Mouse (Mus musculus) mouse embryonic stem cell (cell line): ENCODE measurements at regions not wholly inside any gene's neighbourhood (a gene's known extent, or its start where the extent isn't known, plus 50 kb on each side); places are given as distances from the start of the nearest gene placed in this dataset.

ENCODE experiments used
- in situ Hi-C, 2 experiments: fragments of 300-500 bp; cut with MboI; formaldehyde crosslinking; loops; 1 replicate in 1 of 2; 3 replicates in 1 of 2; pipeline ENCODE4 v1.14.3; 2019 to 2020; ENCODE audit warnings: low sequenced_read_pairs in 2 of 2, low pct_unique_long_range_greater_than_20kb in 1 of 2, mixed read lengths in 1 of 2; ENCODE audit not compliant: unreplicated experiment in 1 of 2

DNA sequence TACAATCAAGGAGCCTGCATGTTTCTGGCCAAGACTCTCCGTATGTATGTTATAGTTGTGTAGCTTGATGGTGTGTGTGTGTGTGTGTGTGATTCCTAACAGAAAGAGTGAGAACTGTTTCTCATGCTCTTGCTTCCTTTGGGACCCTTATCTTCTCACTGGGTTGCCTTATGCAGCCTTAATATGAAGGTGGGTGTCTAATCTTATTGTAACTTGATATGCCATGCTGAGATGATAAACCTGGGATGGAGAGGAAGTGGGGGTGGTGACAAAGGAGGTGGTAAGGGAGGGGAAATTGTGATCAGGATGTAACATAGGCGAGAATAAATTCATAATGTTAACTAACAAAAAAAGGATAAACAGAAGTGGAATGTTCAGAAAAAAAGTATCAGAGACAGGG lies 791.3 kb downstream of the Kcnj2 start:
- in situ Hi-C loops, result no loop called here

DNA sequence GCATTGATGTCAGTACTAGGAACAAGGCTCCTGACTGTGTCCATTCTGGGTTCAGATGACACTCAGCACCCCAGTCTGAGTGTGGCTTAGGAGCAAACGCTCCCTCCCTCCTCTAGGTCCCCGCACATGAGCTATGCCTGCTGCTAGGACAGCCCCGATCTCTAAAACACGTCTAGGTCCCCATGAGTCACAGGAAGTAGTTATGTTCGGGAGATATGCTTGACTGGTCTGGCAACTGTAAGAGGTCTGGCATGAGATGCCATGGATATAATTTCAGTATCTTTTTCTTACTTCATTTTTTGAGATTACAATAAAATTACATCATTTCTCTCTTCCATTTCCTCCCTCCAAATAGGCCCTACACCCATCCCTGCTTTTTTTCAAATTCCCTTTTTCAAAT lies 792.1 kb downstream of the Kcnj2 start:
- in situ Hi-C loops, result no loop called here

DNA sequence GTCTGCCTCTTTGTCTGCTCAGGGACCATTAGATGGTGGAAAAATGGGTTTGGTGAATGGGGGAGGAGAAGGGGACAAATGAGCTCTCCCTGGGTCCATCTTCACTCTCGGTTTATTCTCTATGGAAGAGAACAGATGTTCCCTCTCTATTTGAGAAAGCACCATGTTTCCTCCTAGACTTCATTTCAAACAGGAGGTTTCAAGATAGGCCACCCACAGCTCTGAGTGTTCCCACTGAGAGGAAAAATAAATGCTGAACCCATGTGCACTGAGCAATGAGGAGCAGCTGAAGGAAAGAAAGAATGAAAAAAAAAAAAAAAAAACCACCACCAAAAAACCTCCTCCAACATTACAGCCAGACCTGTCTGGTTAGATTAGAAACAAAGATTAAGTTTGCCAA lies 799.2 kb downstream of the Kcnj2 start:
- in situ Hi-C loops, result no loop called here

DNA sequence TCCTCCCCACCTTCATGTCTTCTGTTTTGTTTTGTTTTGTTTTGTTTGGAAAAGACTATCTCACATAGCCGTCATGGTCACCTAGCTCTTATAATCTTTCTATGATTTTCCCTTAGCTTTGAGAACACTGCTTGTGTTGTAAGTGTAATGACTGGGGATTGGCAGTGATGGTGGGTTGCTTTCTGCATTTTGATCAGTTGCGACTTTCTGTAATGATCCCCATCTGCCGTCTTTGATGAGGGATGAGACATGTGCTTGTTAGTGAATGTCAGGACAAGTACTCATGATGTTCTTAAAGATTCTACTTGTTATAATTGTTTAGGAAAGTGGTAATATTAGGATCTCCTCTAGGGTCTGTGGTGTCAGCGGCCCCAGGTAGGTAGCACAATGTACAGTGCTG lies 809.4 kb downstream of the Kcnj2 start:
- in situ Hi-C loops, result no loop called here

DNA sequence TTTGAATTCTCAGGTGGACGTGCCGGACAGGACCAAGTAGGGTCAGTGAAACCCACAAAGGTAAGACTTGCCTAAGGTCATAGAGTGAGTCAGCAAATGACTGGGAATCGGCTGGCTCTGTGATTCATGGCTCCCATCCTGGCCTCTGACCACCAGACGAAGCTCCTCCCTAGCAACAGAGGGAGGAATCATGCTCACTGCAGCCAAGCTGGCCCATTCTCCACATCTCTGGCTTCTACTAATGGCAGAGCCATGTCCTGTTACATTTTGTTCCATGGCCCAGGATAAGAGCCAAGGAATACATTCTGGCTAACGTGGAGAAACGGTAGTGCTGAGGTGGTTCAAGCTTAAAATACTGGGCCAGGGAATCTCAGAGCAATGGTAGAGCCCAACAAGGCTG lies 814.2 kb downstream of the Kcnj2 start:
- in situ Hi-C loops, result no loop called here

DNA sequence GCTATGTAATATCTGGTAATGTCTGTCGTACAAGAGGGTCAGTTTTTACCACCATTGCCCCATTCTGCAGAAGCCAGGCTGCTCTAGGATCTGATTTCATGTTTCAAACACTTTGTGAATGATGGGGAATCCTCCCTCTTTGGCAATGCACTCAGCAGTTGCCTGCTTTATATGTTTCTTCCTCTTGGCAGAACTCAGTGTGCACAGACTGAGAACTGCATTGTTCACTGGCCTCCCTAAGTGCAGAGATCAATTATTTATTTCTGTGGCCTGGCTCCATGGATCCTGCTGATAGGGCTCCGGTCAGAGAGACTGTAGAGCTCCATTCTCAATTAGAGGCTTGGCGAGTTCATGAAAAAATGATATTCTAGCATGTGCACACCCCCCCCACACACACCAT lies 824.1 kb downstream of the Kcnj2 start:
- in situ Hi-C loops, result no loop called here

DNA sequence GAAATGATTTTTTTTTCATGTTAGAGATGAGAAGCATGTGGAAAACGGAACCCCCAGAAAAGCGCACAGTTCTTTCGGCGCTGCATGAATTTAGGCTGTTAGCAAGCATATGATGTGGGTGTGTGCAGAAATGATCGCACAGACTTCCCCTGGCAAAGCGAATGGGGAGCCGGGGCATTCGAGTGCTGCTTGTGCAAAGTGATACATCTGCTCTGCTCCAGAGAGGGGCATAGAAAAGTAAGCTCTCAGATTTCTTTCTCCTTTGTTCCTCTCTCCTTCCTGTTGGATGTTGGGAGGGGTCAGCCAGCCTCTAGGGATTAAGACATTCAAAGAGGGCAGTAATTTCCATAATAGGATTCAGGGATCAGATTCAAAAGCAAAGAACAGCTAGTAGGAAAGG lies 827.9 kb downstream of the Kcnj2 start:
- in situ Hi-C loops, result no loop called here

DNA sequence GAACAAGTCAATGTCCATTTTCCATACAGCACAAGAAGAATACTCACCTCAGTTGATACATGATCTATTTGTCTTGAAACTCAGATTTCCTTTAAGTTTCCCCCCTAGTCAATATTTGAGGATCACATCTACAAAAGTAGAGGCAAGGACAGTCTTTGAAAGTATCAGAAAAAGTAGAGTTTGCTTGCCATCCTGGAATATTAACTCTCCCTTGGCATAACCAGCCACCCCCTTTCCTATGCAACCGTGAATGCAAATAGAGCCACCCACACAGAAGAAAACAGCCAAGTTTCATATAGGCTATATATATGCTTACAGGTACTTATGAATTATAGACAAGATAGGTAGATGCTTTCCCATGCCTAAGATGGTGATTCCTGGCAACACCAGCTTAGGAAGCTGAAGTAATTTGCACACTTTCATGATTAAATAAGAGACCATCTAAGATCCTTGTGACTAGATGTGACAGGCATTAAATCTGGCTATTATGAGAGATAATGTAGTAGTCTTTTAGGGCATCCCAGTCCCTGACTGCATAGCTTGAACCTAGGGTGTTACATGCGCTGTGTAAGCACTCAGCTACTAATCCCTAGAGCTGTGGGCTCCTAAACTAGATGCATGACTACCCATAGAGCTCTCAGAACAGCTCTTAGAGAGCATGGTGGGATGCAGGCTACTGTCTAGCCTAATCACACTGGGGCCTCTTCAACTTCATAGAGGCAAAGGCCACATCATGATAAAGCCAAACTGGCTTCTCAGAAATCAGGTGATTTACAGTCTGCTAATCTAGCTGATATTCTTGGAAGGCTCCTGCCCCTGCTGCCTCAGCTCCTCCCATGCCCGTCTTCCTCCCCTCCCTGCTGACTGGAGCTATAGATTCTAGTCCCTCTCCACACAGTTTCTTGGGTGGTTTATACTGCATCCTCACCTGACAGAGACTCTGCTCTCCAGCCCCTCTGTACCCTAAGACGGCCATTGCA lies 829.5 kb downstream of the Kcnj2 start:
- in situ Hi-C loops, result no loop called here

DNA sequence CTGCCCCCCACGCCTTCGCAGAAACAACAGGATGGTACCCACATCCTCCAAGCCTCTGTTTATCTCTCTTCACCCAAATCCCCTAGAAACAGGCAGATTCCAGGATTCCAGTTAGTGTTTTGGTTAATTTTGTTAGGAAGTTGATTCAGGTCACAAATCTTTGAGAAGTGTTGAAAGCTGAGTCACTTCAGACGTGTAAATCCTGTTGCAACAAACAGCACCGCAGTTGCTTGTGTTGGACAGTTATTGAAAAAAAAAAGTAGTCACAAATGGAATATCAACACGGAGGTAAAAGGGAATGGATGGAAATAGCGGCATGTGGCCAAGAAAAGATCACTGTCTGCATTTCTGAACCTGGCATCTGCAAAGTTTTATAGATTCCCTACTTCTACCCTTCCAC lies 831.0 kb downstream of the Kcnj2 start:
- in situ Hi-C loops, result no loop called here

DNA sequence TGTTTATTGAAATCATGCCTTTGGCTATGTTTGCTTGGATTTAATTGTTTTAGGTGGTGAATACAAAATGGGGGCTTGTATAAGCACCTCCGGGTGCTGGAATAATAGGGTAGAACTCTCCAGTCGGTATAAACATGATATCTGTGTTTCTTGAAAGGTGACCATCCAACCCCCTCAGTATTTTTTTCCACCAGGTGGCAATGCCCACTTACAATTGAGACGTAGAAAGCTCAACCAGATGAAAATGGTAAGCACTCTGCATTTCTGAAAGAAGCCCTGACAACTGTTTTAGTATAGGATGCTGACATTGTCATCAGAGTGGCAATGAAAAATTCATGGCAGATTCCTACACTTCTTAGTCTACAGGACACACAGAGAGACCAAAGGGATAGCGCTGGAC lies 838.1 kb downstream of the Kcnj2 start:
- in situ Hi-C loops, result no loop called here

DNA sequence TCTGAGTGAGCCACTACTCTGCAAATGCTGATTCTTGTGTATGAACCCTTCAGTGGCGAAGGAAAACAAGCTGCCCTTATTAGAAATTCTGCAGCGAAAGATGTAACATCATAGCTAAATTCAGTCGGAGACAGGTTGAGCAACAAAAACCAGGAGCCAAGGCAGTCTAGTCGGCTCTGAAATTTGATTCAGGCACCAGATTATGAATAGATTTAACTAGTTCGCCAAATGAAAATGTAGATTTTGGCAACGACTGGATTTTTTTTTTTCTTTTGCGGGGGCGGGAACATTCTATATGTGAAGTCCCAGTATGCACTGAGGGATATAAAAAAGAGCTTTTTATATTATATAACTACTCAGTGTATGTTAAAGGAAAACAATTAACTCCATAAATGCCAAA lies 847.9 kb downstream of the Kcnj2 start:
- in situ Hi-C loops, result no loop called here

DNA sequence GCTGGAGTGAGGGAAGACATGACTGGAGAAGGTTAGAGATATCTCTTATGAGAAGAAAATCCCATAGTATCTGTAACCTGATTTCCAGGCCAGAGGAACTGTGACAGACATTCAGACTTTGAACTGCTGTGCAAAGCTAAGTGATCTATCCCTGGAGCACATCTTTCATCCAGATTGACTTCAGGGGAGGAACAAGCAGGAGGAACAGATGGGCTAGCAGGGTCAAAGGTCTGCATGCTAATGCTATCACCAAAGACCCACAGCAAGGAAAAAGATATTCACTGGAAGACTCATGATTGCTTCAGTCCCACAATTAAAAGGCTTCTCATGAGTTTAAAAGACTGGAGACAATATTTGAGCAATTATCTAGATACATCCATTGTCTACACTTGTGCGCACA lies 855.7 kb upstream of the Sox9 start:
- in situ Hi-C loops, result no loop called here

DNA sequence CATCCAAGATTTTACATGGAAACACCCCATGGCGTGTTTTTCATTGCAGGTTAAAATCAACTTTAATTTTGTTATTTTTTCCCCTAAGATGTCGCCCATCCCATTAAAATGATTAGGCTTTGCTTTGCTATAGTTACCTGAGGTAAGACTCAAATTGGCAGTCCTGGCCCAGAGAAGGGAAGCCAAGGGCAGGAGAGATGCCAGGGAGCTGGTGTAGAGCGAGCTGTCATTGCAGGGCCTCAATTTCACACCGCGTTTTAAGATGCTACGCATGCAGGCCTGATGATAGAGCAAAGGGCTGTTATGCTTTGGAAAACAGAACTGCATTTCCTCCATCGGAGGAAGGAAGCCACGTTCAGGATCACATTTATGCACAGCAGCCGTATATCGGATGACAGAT lies 852.7 kb upstream of the Sox9 start:
- in situ Hi-C loops, result no loop called here

DNA sequence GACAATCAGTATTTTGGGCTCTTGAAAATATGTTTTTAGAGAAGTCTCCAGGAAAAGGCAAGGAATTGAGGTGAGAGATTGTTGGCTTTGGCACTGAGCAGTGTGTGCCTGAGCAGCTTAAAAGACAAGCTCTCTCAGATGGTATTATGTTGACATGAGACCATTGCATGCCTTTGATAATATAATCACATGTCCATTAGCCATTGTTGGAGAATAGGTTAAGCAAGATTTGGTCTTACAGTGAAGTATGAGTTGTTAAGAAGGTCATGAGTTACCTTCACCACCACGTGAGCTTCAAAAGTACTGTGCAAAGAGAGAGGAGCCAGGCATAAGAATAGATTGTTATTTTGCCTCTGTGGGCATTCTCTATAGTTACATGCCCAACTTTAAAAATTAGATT lies 850.0 kb upstream of the Sox9 start:
- in situ Hi-C loops, result no loop called here

DNA sequence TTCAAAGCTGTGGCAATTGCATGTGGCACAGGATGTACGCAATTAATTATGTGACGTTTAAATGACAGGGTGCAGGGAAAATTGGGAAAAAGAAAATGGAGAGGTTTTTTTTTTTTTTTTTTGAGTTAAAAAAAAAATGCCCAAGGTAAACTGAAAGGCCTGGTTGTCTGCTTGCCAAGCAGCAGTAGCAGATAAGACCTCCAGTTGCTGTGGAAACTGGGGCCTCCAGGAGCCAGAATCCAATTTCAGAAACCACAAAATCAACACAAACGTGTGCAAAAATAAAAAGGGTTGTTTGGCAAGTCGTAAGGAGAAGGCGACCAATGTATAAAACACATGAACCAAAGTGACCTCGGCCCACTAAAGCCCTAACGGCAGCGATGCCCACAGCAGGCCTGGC lies 837.7 kb upstream of the Sox9 start:
- in situ Hi-C loops, result no loop called here

DNA sequence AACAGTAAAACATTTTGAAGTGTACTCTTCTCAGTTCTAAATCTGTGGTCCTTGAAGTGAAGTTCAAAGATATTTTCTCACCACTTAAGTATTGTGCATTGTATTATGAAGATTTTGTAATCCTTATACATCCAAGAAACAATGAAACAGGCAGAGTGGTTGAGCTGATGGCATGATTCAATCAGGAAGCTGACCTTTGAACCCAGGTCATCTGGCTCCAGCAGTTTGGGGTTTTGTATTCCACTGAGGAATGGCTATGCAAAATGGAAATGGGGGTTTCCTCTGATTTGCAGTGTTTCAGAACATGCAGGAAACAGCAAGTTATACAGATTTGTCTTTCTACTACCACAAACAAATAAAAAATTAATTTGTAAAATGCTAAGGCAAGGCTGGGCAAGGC lies 836.2 kb upstream of the Sox9 start:
- in situ Hi-C loops, result no loop called here

DNA sequence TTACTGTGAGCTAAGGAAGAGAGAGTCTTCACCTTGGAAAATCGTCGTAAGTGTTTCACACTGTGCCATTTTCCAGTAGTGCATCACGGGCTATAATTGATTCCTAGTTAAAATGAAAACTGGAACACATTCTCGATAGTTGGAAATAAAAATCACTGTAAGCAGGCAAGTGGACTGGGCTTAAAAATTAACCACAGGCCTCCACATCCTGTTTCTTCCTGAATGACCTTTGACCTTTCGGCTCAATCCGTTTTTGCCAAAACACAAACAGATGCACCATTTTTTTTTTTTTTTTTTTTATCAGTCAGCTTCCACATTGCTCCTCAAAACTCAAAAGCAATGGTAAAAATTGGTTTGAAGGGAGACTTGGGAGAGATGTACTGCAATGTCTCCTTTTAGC lies 834.4 kb upstream of the Sox9 start:
- in situ Hi-C loops, result no loop called here

DNA sequence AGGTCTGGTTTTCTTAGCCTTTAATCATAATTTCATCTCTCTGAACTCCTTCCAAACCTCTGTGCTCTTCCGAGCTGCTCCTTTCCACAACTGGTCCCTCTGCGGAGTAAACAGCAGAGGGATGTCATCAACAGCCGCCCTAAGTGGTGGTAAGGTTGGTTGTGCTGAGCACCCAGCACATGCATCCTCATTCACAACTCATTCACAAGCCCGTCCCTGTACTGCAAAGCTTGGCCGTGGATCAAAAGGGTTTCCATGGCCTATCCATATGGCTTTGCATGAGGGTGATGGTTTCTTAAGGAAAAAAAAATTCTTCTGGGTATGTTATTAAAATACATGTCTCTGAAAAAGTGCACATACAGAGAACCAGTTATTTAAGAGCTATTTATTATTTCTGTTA lies 828.6 kb upstream of the Sox9 start:
- in situ Hi-C loops, result no loop called here

DNA sequence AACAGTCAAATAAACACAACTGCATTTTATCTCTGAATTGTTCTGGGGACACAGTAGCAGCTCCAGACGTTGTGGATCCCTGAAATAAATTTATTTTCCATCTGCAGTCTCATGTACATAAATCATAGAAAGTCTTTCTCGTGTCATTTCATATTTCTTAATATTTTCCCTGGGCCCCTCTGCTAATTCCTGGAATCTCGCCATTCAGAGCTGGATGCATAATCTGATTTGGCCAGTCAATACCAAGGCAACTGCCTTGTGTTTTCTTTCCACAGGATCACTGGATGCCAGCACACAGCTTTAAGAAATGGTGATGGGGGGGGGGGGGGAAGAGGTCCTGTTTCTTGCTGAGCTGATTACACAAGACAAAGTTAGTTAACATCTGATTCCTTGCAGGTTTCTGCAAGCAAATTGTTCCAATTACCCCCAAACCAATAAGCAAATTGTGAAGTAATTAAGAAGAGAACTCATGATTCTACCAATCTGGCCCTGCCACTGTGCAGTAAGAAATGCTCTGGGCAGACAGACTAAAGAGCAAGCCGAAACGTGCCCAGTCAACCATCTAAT lies 824.2 kb upstream of the Sox9 start:
- in situ Hi-C loops, result no loop called here
